Mouse (Mus musculus): ENCODE measurements around the gene Hdac9. TPM values are rescaled to one million over a fixed set of nuclear protein-coding genes. Genes with fewer than 3 reads are reported as not detected.

The Hdac9 gene
- polyA plus RNA-seq, 1 experiment from 2014 or later: 10.9 TPM

Other genes starting within 250 kb of the Hdac9 start
- not detected in 2 replicates for gene Prps1l1, start 67.7 kb upstream of the Hdac9 start, polyA plus RNA-seq (2014; fragmentation: Nextera tagmentation; extraction: Ambion mirVana)
- gene Snx13, start 130.1 kb upstream of the Hdac9 start, polyA plus RNA-seq (2014; fragmentation: Nextera tagmentation; extraction: Ambion mirVana): 23.7 and 23.8 TPM in 2 replicates

Data from neural tube, embryonic 11.5 days (tissue).